Mouse (Mus musculus): ENCODE measurements around the gene Mapk6.

DNA sequence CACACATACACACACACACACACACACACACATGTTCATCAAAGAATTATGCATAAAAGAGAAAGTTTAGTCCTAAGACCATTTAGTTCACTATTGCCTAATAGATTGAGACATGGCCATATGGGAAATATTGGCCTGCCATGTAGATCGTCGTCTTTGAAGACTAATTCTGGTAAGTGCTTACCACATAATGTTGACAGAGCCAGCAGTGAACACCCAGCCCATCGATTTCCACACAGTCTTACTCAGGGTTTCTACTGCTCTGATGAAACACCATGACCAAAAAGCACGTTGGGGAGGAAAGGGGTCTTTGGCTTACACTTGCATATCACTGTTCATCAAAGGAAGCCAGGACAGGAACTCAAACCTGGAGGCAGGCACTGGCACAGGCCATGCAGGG lies 67.4 kb downstream of the Mapk6 start:
- TF ChIP-seq POLR2A (IDR thresholded peaks at IDR 0.05; ENCODE audit: insufficient read length, low read depth) (no peak), MAX (IDR thresholded peaks at IDR 0.05; ENCODE audit: low read depth) (no peak)

All from myocyte (in vitro differentiated cells).